Comparison of ENCODE assay signal across 13 mouse cellular contexts in the genomic region with DNA sequence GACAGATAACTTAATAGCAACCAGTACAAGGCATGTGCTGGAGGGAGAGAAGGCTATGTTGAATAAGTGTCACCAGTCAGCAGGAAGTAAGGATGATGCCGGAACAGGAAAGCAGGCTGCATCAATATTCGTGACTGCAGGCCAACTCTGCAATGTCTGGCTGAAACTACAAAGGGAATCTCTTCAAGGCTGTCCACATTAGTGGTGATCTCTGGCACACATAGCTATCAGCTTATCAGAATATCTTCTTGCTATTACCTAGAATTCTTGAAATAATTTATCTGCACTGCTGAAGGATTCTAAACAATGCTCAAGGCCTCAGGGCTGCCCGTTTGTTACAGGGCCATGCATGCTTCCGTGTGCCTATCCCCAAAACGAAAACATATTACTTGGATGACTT.
"Had no signal": no experiment of that assay in that cellular context is flagged by ENCODE, and none has a peak within 500 bp of the region (broad histone marks: within the 10 kb centered on the region; RNA-seq: fewer than 3 reads in every experiment).

No protein-coding gene starts in this region.

- H3K4me1 ChIP-seq: limb, embryonic 13.5 days; midbrain, embryonic 10.5 days; midbrain, embryonic 15.5 days had no signal

- H3K27me3 ChIP-seq: limb, embryonic 13.5 days; midbrain, embryonic 15.5 days had no signal

- H3K4me2 ChIP-seq: limb, embryonic 13.5 days; midbrain, embryonic 15.5 days had no signal

- DNase-seq: kidney, postnatal 10 days; kidney, postnatal 4 days; left cerebral cortex, postnatal 4 days; lung, adult 18-20 months; lung, postnatal 10 days; lung, postnatal 4 days; thymus, postnatal 14 days had no signal

- H3K27ac ChIP-seq: layer of hippocampus, adult 2 months; limb, embryonic 13.5 days; liver, embryonic 14.5 days; midbrain, embryonic 10.5 days; midbrain, embryonic 15.5 days; stomach, postnatal 0 days had no signal

- H3K9me3 ChIP-seq: limb, embryonic 13.5 days; midbrain, embryonic 10.5 days; midbrain, embryonic 15.5 days had no signal

- H3K9ac ChIP-seq: limb, embryonic 13.5 days; liver, embryonic 14.5 days; midbrain, embryonic 15.5 days had no signal

- H3K36me3 ChIP-seq: limb, embryonic 13.5 days; midbrain, embryonic 10.5 days; midbrain, embryonic 15.5 days had no signal

- H3K4me3 ChIP-seq: layer of hippocampus, adult 2 months; limb, embryonic 13.5 days; midbrain, embryonic 10.5 days; midbrain, embryonic 15.5 days had no signal
